In genomic region chrX:136365809-136366208, GRCm38 (mm10) we compare ENCODE assay signal across 15 mouse cellular contexts.
"Had no signal": no experiment of that assay in that cellular context is flagged by ENCODE, and none has a peak within 500 bp of the region (broad histone marks: within the 10 kb centered on the region; RNA-seq: fewer than 3 reads in every experiment).

No protein-coding gene starts in this region.

- H3K4me1 ChIP-seq: limb, embryonic 10.5 days; liver, embryonic 15.5 days; neural tube, embryonic 13.5 days had no signal

- ATAC-seq: lung, postnatal 0 days had no signal

- H3K36me3 ChIP-seq: limb, embryonic 10.5 days; liver, embryonic 15.5 days; neural tube, embryonic 13.5 days had no signal

- H3K4me2 ChIP-seq: liver, embryonic 11.5 days; liver, embryonic 15.5 days; neural tube, embryonic 13.5 days had no signal

- H3K27me3 ChIP-seq: liver, embryonic 15.5 days; neural tube, embryonic 13.5 days had no signal

- H3K27ac ChIP-seq: layer of hippocampus, adult 2 months; limb, embryonic 10.5 days; liver, embryonic 15.5 days; neural tube, embryonic 13.5 days; stomach, postnatal 0 days had no signal

- H3K9ac ChIP-seq: liver, embryonic 15.5 days; neural tube, embryonic 13.5 days had no signal

- H3K9me3 ChIP-seq: limb, embryonic 10.5 days; liver, embryonic 15.5 days; neural tube, embryonic 13.5 days had no signal

- H3K4me3 ChIP-seq: layer of hippocampus, adult 2 months; limb, embryonic 10.5 days; liver, embryonic 15.5 days; neural tube, embryonic 13.5 days had no signal

- DNase-seq: kidney, adult 11 months; kidney, postnatal 10 days; kidney, postnatal 4 days; lung, adult 2 months; lung, postnatal 36 days; right cerebral cortex, postnatal 14 days; thymus, adult 18-20 months; thymus, postnatal 25 days had no signal
